Mouse (Mus musculus) embryonic facial prominence, embryonic 10.5 days (tissue): ENCODE results near the gene Hoxc9. TPM values are rescaled to one million over a fixed set of nuclear protein-coding genes. Genes with fewer than 3 reads are reported as not detected.

Experiments used
- DNase-seq: peaks from one replicate; pipeline ENCODE4 v3.0.0-alpha.2; 2017; ENCODE audit warnings: low spot score
- H3K27ac ChIP-seq: fragments of 300-500 bp; sonication (generic); replicated peaks from 2 replicates; pipeline ENCODE4 v1.5.1; 2016; ENCODE audit warnings: mild to moderate bottlenecking
- H3K27me3 ChIP-seq: fragments of 300-500 bp; sonication (generic); replicated peaks from 2 replicates; pipeline ENCODE4 v1.6.1; 2016; ENCODE audit warnings: low read depth, mild to moderate bottlenecking; ENCODE audit not compliant: poor library complexity, severe bottlenecking
- H3K36me3 ChIP-seq: fragments of 300-500 bp; sonication (generic); replicated peaks from 2 replicates; pipeline ENCODE4 v1.6.1; 2016; ENCODE audit warnings: mild to moderate bottlenecking, moderate library complexity
- H3K4me1 ChIP-seq: fragments of 300-500 bp; sonication (generic); 2 replicates; pipeline ENCODE4 v1.6.1; 2016
- H3K4me3 ChIP-seq: fragments of 300-500 bp; sonication (generic); 2 replicates; pipeline ENCODE4 v1.5.1; 2016; ENCODE audit warnings: mild to moderate bottlenecking, moderate library complexity
- H3K9me3 ChIP-seq: fragments of 300-500 bp; sonication (generic); 2 replicates; pipeline ENCODE4 v1.6.1; 2016; ENCODE audit warnings: mild to moderate bottlenecking
- WGBS: fragments of 180-500 bp; shearing (Covaris S2); methylation state at CpG from one replicate; pipeline ENCODE4 v1.1.7; 2016; 5-methylcytosine and 5-hydroxymethylcytosine counted together
- polyA plus RNA-seq: library from polyadenylated mRNA; unstranded; fragments of >200 nt; fragmentation: Nextera tagmentation; extraction: Ambion mirVana; gene quantifications from 2 replicates; pipeline ENCODE4 v1.2.1, GENCODE M21; 2016

The Hoxc9 gene
- polyA plus RNA-seq, 1 experiment from 2014 or later, result not detected

GRCm38 (mm10) chr15:102984521-102984920 lies 8.3 kb downstream of the Hoxc9 start:
- DNase-seq, result no peak
- peaks cover 100% of the 10 kb centered on the region for H3K27me3 ChIP-seq
- H3K27ac ChIP-seq, result no peak overlapping the region
- no peak overlapping the region for H3K4me3 ChIP-seq
- no peaks in the 10 kb centered on the region for H3K9me3 ChIP-seq
- under 1% methylated on average over 10 of the region's 10 CpGs for WGBS
- peaks cover 10% of the 10 kb centered on the region for H3K4me1 ChIP-seq
- no peaks in the 10 kb centered on the region for H3K36me3 ChIP-seq

- DNase-seq, result no peak
- H3K4me3 ChIP-seq, result no peak overlapping the region
- H3K4me1 ChIP-seq, result peaks cover 10% of the 10 kb centered on the region
- peaks cover 100% of the 10 kb centered on the region for H3K27me3 ChIP-seq
- H3K36me3 ChIP-seq, result no peaks in the 10 kb centered on the region
- no peak overlapping the region for H3K27ac ChIP-seq
- H3K9me3 ChIP-seq, result no peaks in the 10 kb centered on the region
- WGBS, result 2% methylated on average over 3 of the region's 3 CpGs
Observed at GRCm38 (mm10) chr15:102984925-102985324, 8.7 kb downstream of the Hoxc9 start.

- peaks cover 3% of the 10 kb centered on the region; the same call in 1 of the 2 replicates for H3K4me1 ChIP-seq
Observed at GRCm38 (mm10) chr15:102987124-102987833, 11.0 kb downstream of the Hoxc9 start.

GRCm38 (mm10) chr15:102988078-102988477 lies 11.8 kb downstream of the Hoxc9 start:
- Histone ChIP-seq H3K36me3 (no peaks in the 10 kb centered on the region), H3K9me3 (no peaks in the 10 kb centered on the region), H3K27me3 (peaks cover 100% of the 10 kb centered on the region), H3K4me1 (peaks cover 3% of the 10 kb centered on the region; the same call in 1 of the 2 replicates), H3K4me3 (no peak overlapping the region), H3K27ac (no peak overlapping the region)
- WGBS, result 9% methylated on average over 5 of the region's 5 CpGs
- no peak for DNase-seq

More at GRCm38 (mm10) chr15:102987124-102987833, 11.0 kb downstream of the Hoxc9 start:
- peaks cover 100% of the 10 kb centered on the region for H3K27me3 ChIP-seq
- DNase-seq, result peak; percentile 92
- H3K9me3 ChIP-seq, result no peaks in the 10 kb centered on the region
- H3K4me3 ChIP-seq, result no peak overlapping the region
- H3K36me3 ChIP-seq, result no peaks in the 10 kb centered on the region
- WGBS, result 2% methylated on average over 21 of the region's 21 CpGs
- no peak overlapping the region for H3K27ac ChIP-seq

- H3K36me3 ChIP-seq, result no peaks in the 10 kb centered on the region
- H3K27ac ChIP-seq, result no peak within 1 kb of the TSS
- no peaks in the 10 kb centered on the region for H3K9me3 ChIP-seq
- 1% methylated on average over 69 of the region's 69 CpGs for WGBS
- H3K4me3 ChIP-seq, result no peak within 1 kb of the TSS
- DNase-seq, result no peak
- peaks cover 100% of the 10 kb centered on the region for H3K27me3 ChIP-seq
- H3K4me1 ChIP-seq, result peaks cover 3% of the 10 kb centered on the region; the same call in 1 of the 2 replicates
Observed at GRCm38 (mm10) chr15:102990461-102991397, 14.5 kb downstream of the Hoxc9 start, which contains the start of gene Hoxc8. TSS of gene Hoxc8 (plus strand) at chr15:102990607.

- WGBS, result 3% methylated on average over 7 of the region's 7 CpGs
- Histone ChIP-seq H3K27ac (no peak overlapping the region), H3K9me3 (no peaks in the 10 kb centered on the region), H3K36me3 (no peaks in the 10 kb centered on the region), H3K27me3 (peaks cover 100% of the 10 kb centered on the region), H3K4me3 (no peak overlapping the region), H3K4me1 (peaks cover 3% of the 10 kb centered on the region; the same call in 1 of the 2 replicates)
- no peak for DNase-seq
Observed at GRCm38 (mm10) chr15:102991782-102992181, 15.5 kb downstream of the Hoxc9 start.

GRCm38 (mm10) chr15:102992206-102992605 lies 16.0 kb downstream of the Hoxc9 start:
- Histone ChIP-seq H3K27ac (no peak overlapping the region), H3K4me1 (peaks cover 3% of the 10 kb centered on the region; the same call in 1 of the 2 replicates), H3K36me3 (no peaks in the 10 kb centered on the region), H3K27me3 (peaks cover 100% of the 10 kb centered on the region), H3K9me3 (no peaks in the 10 kb centered on the region), H3K4me3 (no peak overlapping the region)
- DNase-seq, result no peak
- WGBS, result under 1% methylated on average over 11 of the region's 11 CpGs

GRCm38 (mm10) chr15:102992863-102993262 lies 16.6 kb downstream of the Hoxc9 start:
- DNase-seq, result no peak
- no peak overlapping the region for H3K27ac ChIP-seq
- WGBS, result under 1% methylated on average over 3 of the region's 3 CpGs
- peaks cover 3% of the 10 kb centered on the region; the same call in 1 of the 2 replicates for H3K4me1 ChIP-seq
- H3K9me3 ChIP-seq, result no peaks in the 10 kb centered on the region
- peaks cover 100% of the 10 kb centered on the region for H3K27me3 ChIP-seq
- H3K36me3 ChIP-seq, result no peaks in the 10 kb centered on the region
- H3K4me3 ChIP-seq, result no peak overlapping the region

GRCm38 (mm10) chr15:102996548-102996947 lies 20.3 kb downstream of the Hoxc9 start:
- 2% methylated on average over 9 of the region's 9 CpGs for WGBS
- Histone ChIP-seq H3K27me3 (peaks cover 100% of the 10 kb centered on the region), H3K4me3 (no peak overlapping the region), H3K4me1 (peaks cover 19% of the 10 kb centered on the region), H3K27ac (no peak overlapping the region), H3K36me3 (no peaks in the 10 kb centered on the region), H3K9me3 (no peaks in the 10 kb centered on the region)
- no peak for DNase-seq

GRCm38 (mm10) chr15:102997431-102997830 lies 21.2 kb downstream of the Hoxc9 start:
- peaks cover 100% of the 10 kb centered on the region for H3K27me3 ChIP-seq
- no peaks in the 10 kb centered on the region for H3K9me3 ChIP-seq
- H3K4me1 ChIP-seq, result peaks cover 19% of the 10 kb centered on the region
- no peak for DNase-seq
- H3K4me3 ChIP-seq, result no peak overlapping the region
- WGBS, result under 1% methylated on average over 3 of the region's 3 CpGs
- H3K36me3 ChIP-seq, result no peaks in the 10 kb centered on the region
- no peak overlapping the region for H3K27ac ChIP-seq

GRCm38 (mm10) chr15:102997939-102998355 lies 21.7 kb downstream of the Hoxc9 start, which contains the start of gene Hoxc6:
TSS of gene Hoxc6 (plus strand) at chr15:102998257.
- Histone ChIP-seq H3K27me3 (peaks cover 100% of the 10 kb centered on the region), H3K9me3 (no peaks in the 10 kb centered on the region), H3K4me3 (peak within 1 kb of the TSS; percentile 54), H3K4me1 (peaks cover 19% of the 10 kb centered on the region), H3K27ac (no peak within 1 kb of the TSS), H3K36me3 (no peaks in the 10 kb centered on the region)
- 1% methylated on average over 19 of the region's 19 CpGs for WGBS
- DNase-seq, result no peak

GRCm38 (mm10) chr15:102998608-102999182 lies 22.5 kb downstream of the Hoxc9 start:
- WGBS, result under 1% methylated on average over 19 of the region's 19 CpGs
- H3K9me3 ChIP-seq, result no peaks in the 10 kb centered on the region
- peak overlapping the region; percentile 54 for H3K4me3 ChIP-seq
- peaks cover 19% of the 10 kb centered on the region for H3K4me1 ChIP-seq
- no peak for DNase-seq
- H3K36me3 ChIP-seq, result no peaks in the 10 kb centered on the region
- peaks cover 100% of the 10 kb centered on the region for H3K27me3 ChIP-seq
- no peak overlapping the region for H3K27ac ChIP-seq
